Mouse (Mus musculus) midbrain, embryonic 14.5 days (tissue): ENCODE measurements around the gene Usp37. TPM values are rescaled to one million over a fixed set of nuclear protein-coding genes. Genes with fewer than 3 reads are reported as not detected.

ENCODE experiments used
- microRNA counts: library from miRNA; unstranded; fragments of <30 nt; microRNA quantifications from one replicate; lab custom pipeline; 2016
- microRNA-seq: library from miRNA; unstranded; fragments of <30 nt; microRNA quantifications from one replicate; pipeline ENCODE4, GENCODE M21; 2016
- polyA plus RNA-seq: library from polyadenylated mRNA; unstranded; fragments of >200 nt; fragmentation: Nextera tagmentation; extraction: Ambion mirVana; gene quantifications from 2 replicates; pipeline ENCODE4 v1.2.1, GENCODE M21; 2014

Usp37 gene
- polyA plus RNA-seq, 1 experiment from 2014 or later = 33.1 TPM

MicroRNAs encoded within 50 kb of the gene (microRNA counts, 519-probe panel; counts per million panel counts)
- 4,680 counts per million, percentile 38 among the panel's probes with 10 or more counts for microRNA mmu-miR-26b (lab: Ali Mortazavi, UCI)

Small RNAs within 50 kb of the gene (microRNA-seq; reads per million reads assigned to microRNA genes)
- not detected for gene Gm25035
- 15,500 reads per million, percentile 97 among the genes with 10 or more reads in this experiment for gene Mir26b

Other genes with a start within 250 kb of the Usp37 start
- 3.8 and 5.6 TPM in 2 replicates for gene Tmbim1, start 238.7 kb downstream of the Usp37 start, polyA plus RNA-seq
- 0.30 and 0.57 TPM in 2 replicates for gene Catip, start 182.2 kb downstream of the Usp37 start, polyA plus RNA-seq
- gene Slc11a1, start 169.1 kb downstream of the Usp37 start, polyA plus RNA-seq = 0.51 and 2.7 TPM in 2 replicates
- gene Ctdsp1, start 152.8 kb downstream of the Usp37 start, polyA plus RNA-seq = 8.6 and 17.1 TPM in 2 replicates
- gene Vil1, start 134.9 kb downstream of the Usp37 start, polyA plus RNA-seq = 0.09 and 0.30 TPM in 2 replicates
- 48.5 and 56.0 TPM in 2 replicates for gene Cnot9, start 38.2 kb downstream of the Usp37 start, polyA plus RNA-seq
- gene Plcd4, start 1.4 kb downstream of the Usp37 start, polyA plus RNA-seq = 4.4 and 6.2 TPM in 2 replicates
- 8.9 and 9.7 TPM in 2 replicates for gene Zfp142, start 44.0 kb upstream of the Usp37 start, polyA plus RNA-seq
- 20.8 and 22.5 TPM in 2 replicates for gene Bcs1l, start 44.0 kb upstream of the Usp37 start, polyA plus RNA-seq
- gene Rnf25, start 57.1 kb upstream of the Usp37 start, polyA plus RNA-seq = 9.8 and 30.4 TPM in 2 replicates
- 15.8 and 19.7 TPM in 2 replicates for gene Stk36, start 57.2 kb upstream of the Usp37 start, polyA plus RNA-seq
- gene Ttll4, start 117.5 kb upstream of the Usp37 start, polyA plus RNA-seq = 10.4 and 20.1 TPM in 2 replicates
- gene Cyp27a1, start 169.3 kb upstream of the Usp37 start, polyA plus RNA-seq = 0.53 and 2.1 TPM in 2 replicates
- not detected in 2 replicates for gene Prkag3, start 204.9 kb upstream of the Usp37 start, polyA plus RNA-seq
- gene Wnt6, start 227.6 kb upstream of the Usp37 start, polyA plus RNA-seq = 2.7 TPM in 1 of 2 replicates, not detected in the other
- 0.11 and 0.36 TPM in 2 replicates for gene Wnt10a, start 247.2 kb upstream of the Usp37 start, polyA plus RNA-seq